ENCODE assay signal across 19 mouse cellular contexts in the genomic region with DNA sequence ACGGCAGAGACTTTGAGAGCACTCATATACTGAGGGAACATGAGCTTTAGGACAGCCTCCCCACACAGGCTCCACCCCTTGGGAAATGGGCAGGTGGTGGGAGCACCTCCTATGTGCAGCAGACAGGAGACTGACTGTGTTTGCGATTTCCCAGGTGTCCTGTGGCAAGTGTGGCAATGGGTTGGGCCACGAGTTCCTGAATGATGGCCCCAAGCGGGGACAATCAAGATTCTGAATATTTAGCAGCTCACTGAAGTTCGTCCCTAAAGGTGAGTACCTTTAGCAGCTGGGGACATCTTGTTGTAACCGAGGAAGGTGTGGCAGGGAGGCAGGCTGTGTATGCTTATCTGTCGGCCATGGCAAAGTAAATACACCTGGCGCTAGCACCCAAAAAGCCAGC. TPM values are rescaled to one million over a fixed set of nuclear protein-coding genes. Genes with fewer than 3 reads are reported as not detected.
"Had no signal": no experiment of that assay in that cellular context is flagged by ENCODE, and none has a peak within 500 bp of the region (broad histone marks: within the 10 kb centered on the region; RNA-seq: fewer than 3 reads in every experiment).

No protein-coding gene starts in this region.

- H3K9ac ChIP-seq: liver, embryonic 14.5 days; lung, embryonic 15.5 days; midbrain, embryonic 12.5 days; midbrain, embryonic 15.5 days; neural tube, embryonic 12.5 days; stomach, embryonic 15.5 days had no signal

- H3K4me3 ChIP-seq: lung, embryonic 15.5 days; midbrain, embryonic 12.5 days; midbrain, embryonic 15.5 days; neural tube, embryonic 12.5 days; stomach, embryonic 15.5 days had no signal

- H3K36me3 ChIP-seq: midbrain, embryonic 15.5 days had no signal

- H3K27me3 ChIP-seq: lung, embryonic 15.5 days; megakaryocyte, embryonic 14.5 days; midbrain, embryonic 12.5 days; midbrain, embryonic 15.5 days; neural tube, embryonic 12.5 days; stomach, embryonic 15.5 days had no signal

- H3K27ac ChIP-seq: liver, embryonic 14.5 days; lung, embryonic 15.5 days; macrophage; midbrain, embryonic 12.5 days; midbrain, embryonic 15.5 days; neural tube, embryonic 12.5 days; stomach, embryonic 15.5 days; stomach, postnatal 0 days had no signal

- H3K9me3 ChIP-seq: lung, embryonic 15.5 days; megakaryocyte, embryonic 14.5 days; midbrain, embryonic 12.5 days; midbrain, embryonic 15.5 days; neural tube, embryonic 12.5 days; stomach, embryonic 15.5 days had no signal

- DNase-seq: lung, adult 2 months; lung, postnatal 14 days; lung, postnatal 36 days; right cerebral cortex, postnatal 14 days; thymus, adult 2 months; thymus, postnatal 25 days; thymus, postnatal 4 days had no signal

- ATAC-seq: lung, postnatal 0 days; midbrain, embryonic 15.5 days had no signal

- H3K4me2 ChIP-seq: lung, embryonic 15.5 days; midbrain, embryonic 12.5 days; midbrain, embryonic 15.5 days; neural tube, embryonic 12.5 days; stomach, embryonic 15.5 days had no signal

RNA-seq across cellular contexts. Expression of gene Rpl3l, which starts 12.3 kb away (rescaled TPM):
- polyA plus RNA-seq: lung, embryonic 15.5 days; macrophage; midbrain, embryonic 12.5 days; midbrain, embryonic 15.5 days; neural tube, embryonic 12.5 days; spleen, adult 2 months; stomach, embryonic 15.5 days had no signal

RNA-seq across cellular contexts. Expression of gene Hs3st6, which starts 12.9 kb away (rescaled TPM):
- polyA plus RNA-seq: macrophage; neural tube, embryonic 14.5 days had no signal
